1 mouse cellular context compared by ENCODE assay signal in the genomic region with DNA sequence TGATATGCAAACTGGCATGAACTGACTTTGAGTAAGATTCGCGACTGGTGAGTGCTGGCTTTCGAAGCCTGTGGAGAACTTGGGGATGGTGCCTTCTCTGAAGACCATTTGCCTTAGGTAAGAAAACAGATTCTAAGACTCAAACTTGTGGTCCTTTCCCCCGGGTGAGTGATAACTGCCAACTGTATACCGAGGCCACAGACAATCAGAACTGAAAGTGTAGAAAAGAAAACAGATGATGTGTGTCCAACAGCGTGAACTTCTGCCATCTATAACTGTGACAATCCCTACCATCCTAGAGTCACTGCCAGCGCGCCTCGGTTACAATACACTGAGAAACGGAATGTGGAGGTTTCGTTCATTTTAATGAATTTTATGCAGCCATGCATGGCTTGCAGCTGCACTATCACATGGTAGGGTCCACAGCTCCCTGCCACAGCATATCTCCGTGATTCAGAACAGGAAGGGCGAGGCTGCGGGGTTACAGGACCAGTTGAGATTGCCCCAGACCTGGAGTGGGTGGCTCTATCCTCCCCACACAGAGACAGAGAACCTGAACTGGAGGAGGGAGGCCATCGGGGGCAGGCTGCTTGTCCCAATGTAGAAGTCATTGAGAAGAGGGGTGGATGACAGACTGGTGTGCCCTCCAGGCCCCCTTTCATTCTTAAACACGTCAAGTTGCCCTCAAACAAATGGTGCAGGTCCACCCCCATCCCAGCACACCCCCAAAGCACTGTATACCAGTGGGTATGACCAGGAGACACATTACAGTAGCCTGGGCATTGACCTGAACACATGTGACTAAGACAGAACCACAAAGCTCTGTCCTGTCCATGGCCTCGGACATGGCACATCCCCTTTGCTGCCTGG.
TF ChIP-seq lines count a peak whose summit lies in the region.

No protein-coding gene starts in this region.

TF ChIP-seq in MEL, 35 proteins besides CTCF, POLR2A, EP300 and RAD21:
- no peak for TF ChIP-seq TBP (IDR thresholded peaks at IDR 0.05; ENCODE audit: low read depth, low read length)
- no peak for TF ChIP-seq USF2 (IDR thresholded peaks at IDR 0.05; ENCODE audit: borderline replicate concordance in 1 of 2, insufficient read depth in 1 of 2, low read depth in 1 of 2, low read length in 2 of 2)
- no peak for TF ChIP-seq NRF1 (IDR thresholded peaks at IDR 0.05; ENCODE audit: insufficient read depth, low read depth, low read length, poor library complexity, severe bottlenecking)
- TF ChIP-seq CHD1 (IDR thresholded peaks at IDR 0.05; ENCODE audit: low read depth, low read length) = no peak
- no peak for TF ChIP-seq UBTF (IDR thresholded peaks at IDR 0.05; ENCODE audit: borderline replicate concordance, insufficient read depth, low read depth, low read length)
- TF ChIP-seq RCOR1 (IDR thresholded peaks at IDR 0.05; ENCODE audit: low read depth, low read length) = peak; percentile 95
- TF ChIP-seq USF1 (IDR thresholded peaks at IDR 0.05; ENCODE audit: low read depth, low read length) = peak; percentile 61
- peak; percentile 45; the same call in 1 of the 2 replicates for TF ChIP-seq MYB (IDR thresholded peaks at IDR 0.05; ENCODE audit: low read depth, low read length)
- no peak for TF ChIP-seq ZNF384 (IDR thresholded peaks at IDR 0.05; ENCODE audit: low read depth, low read length)
- TF ChIP-seq MEF2A (IDR thresholded peaks at IDR 0.05; ENCODE audit: extremely low read depth, insufficient replicate concordance, low read depth, low read length, poor library complexity, severe bottlenecking) = no peak
- TF ChIP-seq ZKSCAN1 (IDR thresholded peaks at IDR 0.05; ENCODE audit: low read depth, low read length) = no peak
- TF ChIP-seq MAX (IDR thresholded peaks at IDR 0.05; ENCODE audit: low read length) = no peak; the same call in 1 of the 2 replicates
- TF ChIP-seq MYC (IDR thresholded peaks at IDR 0.05; ENCODE audit: low read depth, low read length) = peak; percentile 82
- TF ChIP-seq POLR2AphosphoS5 (IDR thresholded peaks at IDR 0.05; ENCODE audit: borderline replicate concordance, low read depth, low read length) = no peak
- TF ChIP-seq ZC3H11A (IDR thresholded peaks at IDR 0.05; ENCODE audit: low read depth, low read length) = no peak
- peak; percentile 90 for TF ChIP-seq TAL1 (IDR thresholded peaks at IDR 0.05; ENCODE audit: low read length)
- peak; percentile 63 for TF ChIP-seq SIN3A (IDR thresholded peaks at IDR 0.05; ENCODE audit: low read length)
- TF ChIP-seq HCFC1 (IDR thresholded peaks at IDR 0.05; ENCODE audit: low read depth, low read length) = peak; percentile 35; the same call in 1 of the 2 replicates
- TF ChIP-seq ETS1 (IDR thresholded peaks at IDR 0.05; ENCODE audit: low read depth, low read length) = peak; percentile 77
- no peak for TF ChIP-seq POLR2AphosphoS2 (IDR thresholded peaks at IDR 0.05; ENCODE audit: low read length)
- peak; percentile 89 for TF ChIP-seq TCF12 (IDR thresholded peaks at IDR 0.05; ENCODE audit: low read depth, low read length)
- no peak for TF ChIP-seq KAT2A (conservative IDR thresholded peaks at IDR 0.05; ENCODE audit: low read depth, low read length)
- no peak for TF ChIP-seq JUND (IDR thresholded peaks at IDR 0.05; ENCODE audit: low read depth, low read length)
- peak; percentile 74 for TF ChIP-seq MXI1 (IDR thresholded peaks at IDR 0.05; ENCODE audit: low read depth, low read length)
- no peak for TF ChIP-seq GABPA (IDR thresholded peaks at IDR 0.05; ENCODE audit: low read depth, low read length)
- no peak for TF ChIP-seq E2F4 (IDR thresholded peaks at IDR 0.05; ENCODE audit: borderline replicate concordance, low read depth, low read length)
- no peak for TF ChIP-seq MAZ (IDR thresholded peaks at IDR 0.05; ENCODE audit: low read depth, low read length)
- TF ChIP-seq CHD2 (IDR thresholded peaks at IDR 0.05; ENCODE audit: low read length) = no peak
- peak; percentile 18; the same call in 1 of the 2 replicates for TF ChIP-seq NELFE (IDR thresholded peaks at IDR 0.05; ENCODE audit: low read depth, low read length)
- peak; percentile 72; the same call in 1 of the 2 replicates for TF ChIP-seq GATA1 (IDR thresholded peaks at IDR 0.05; ENCODE audit: low read depth, low read length)
- TF ChIP-seq MAFK (IDR thresholded peaks at IDR 0.05; ENCODE audit: borderline replicate concordance, low read depth, low read length) = no peak; the same call in 1 of the 2 replicates
- no peak for TF ChIP-seq SMC3 (IDR thresholded peaks at IDR 0.05; ENCODE audit: low read depth, low read length)
- TF ChIP-seq ZMIZ1 (IDR thresholded peaks at IDR 0.05; ENCODE audit: low read depth, low read length) = no peak
- TF ChIP-seq BHLHE40 (IDR thresholded peaks at IDR 0.05; ENCODE audit: borderline replicate concordance, low read depth, low read length) = no peak
- TF ChIP-seq ELF1 (IDR thresholded peaks at IDR 0.05; ENCODE audit: low read depth, low read length) = no peak
